Mouse (Mus musculus): ENCODE measurements around the gene Moap1. TPM values are rescaled to one million over a fixed set of nuclear protein-coding genes. Genes with fewer than 3 reads are reported as not detected.

Gene Moap1
- total and polyA plus RNA-seq, 3 experiments, result 8.2 to 8.4 TPM; not detected in 1

- Histone ChIP-seq H3K36me3 (ENCODE audit: control insufficient read depth in 1 of 2, insufficient read depth in 2 of 2, low read length in 2 of 2) (peaks cover 0 to 5% of the 10 kb centered on the region in 2 experiments; a peak in 2 of 4 replicates), H3K9me3 (replicated peaks; ENCODE audit: insufficient read depth, low read length) (no peaks in the 10 kb centered on the region), H3K27me3 (ENCODE audit: control insufficient read depth in 1 of 2, insufficient read depth in 2 of 2, low read length in 2 of 2) (no peaks in the 10 kb centered on the region), H3K27ac (ENCODE audit: control insufficient read depth, low read depth, low read length) (no peak overlapping the region), H3K4me1 (ENCODE audit: control insufficient read depth in 1 of 2, insufficient read depth in 2 of 2, low read length in 2 of 2) (peaks cover 9 to 20% of the 10 kb centered on the region in 2 experiments), H3K9ac (ENCODE audit: control insufficient read depth, low read depth, low read length, poor library complexity, severe bottlenecking) (no peak overlapping the region), H3K79me2 (ENCODE audit: control insufficient read depth, insufficient read depth, low read length, poor library complexity) (peaks cover 14% of the 10 kb centered on the region), H3K4me3 (ENCODE audit: control insufficient read depth in 1 of 2, insufficient read depth in 1 of 2, low read depth in 2 of 2, low read length in 2 of 2) (no peak overlapping the region)
- no peak for TF ChIP-seq MXI1 (IDR thresholded peaks at IDR 0.05; ENCODE audit: low read depth, low read length)
- no peak for TF ChIP-seq TCF12 (IDR thresholded peaks at IDR 0.05; ENCODE audit: low read depth, low read length)
- no peak for TF ChIP-seq POLR2AphosphoS2 (IDR thresholded peaks at IDR 0.05; ENCODE audit: low read length)
- TF ChIP-seq TAL1 (IDR thresholded peaks at IDR 0.05; ENCODE audit: low read length), result no peak
- TF ChIP-seq UBTF (IDR thresholded peaks at IDR 0.05; ENCODE audit: borderline replicate concordance, insufficient read depth, low read depth, low read length), result no peak
- TF ChIP-seq GATA1 (IDR thresholded peaks at IDR 0.05; ENCODE audit: low read depth, low read length), result no peak
- TF ChIP-seq KAT2A (conservative IDR thresholded peaks at IDR 0.05; ENCODE audit: low read depth, low read length), result no peak
- no peak for TF ChIP-seq TBP (IDR thresholded peaks at IDR 0.05; ENCODE audit: low read depth, low read length)
- no peak for TF ChIP-seq JUND (IDR thresholded peaks at IDR 0.05; ENCODE audit: low read depth, low read length)
- TF ChIP-seq GABPA (IDR thresholded peaks at IDR 0.05; ENCODE audit: low read depth, low read length), result no peak
- no peak for TF ChIP-seq HCFC1 (IDR thresholded peaks at IDR 0.05; ENCODE audit: low read depth, low read length)
- TF ChIP-seq MEF2A (IDR thresholded peaks at IDR 0.05; ENCODE audit: extremely low read depth, insufficient replicate concordance, low read depth, low read length, poor library complexity, severe bottlenecking), result no peak
- TF ChIP-seq EP300 (IDR thresholded peaks at IDR 0.05; ENCODE audit: low read depth in 1 of 2, low read length in 2 of 2), result no peak
- TF ChIP-seq USF2 (IDR thresholded peaks at IDR 0.05; ENCODE audit: borderline replicate concordance in 1 of 2, insufficient read depth in 1 of 2, low read depth in 1 of 2, low read length in 2 of 2), result no peak
- no peak for TF ChIP-seq ZKSCAN1 (IDR thresholded peaks at IDR 0.05; ENCODE audit: low read depth, low read length)
- TF ChIP-seq POLR2AphosphoS5 (IDR thresholded peaks at IDR 0.05; ENCODE audit: borderline replicate concordance, low read depth, low read length), result no peak
- TF ChIP-seq E2F4 (IDR thresholded peaks at IDR 0.05; ENCODE audit: borderline replicate concordance, low read depth, low read length), result no peak
- TF ChIP-seq BHLHE40 (IDR thresholded peaks at IDR 0.05; ENCODE audit: borderline replicate concordance, low read depth, low read length), result no peak
- peak; percentile 25 for DNase-seq (ENCODE audit: low read depth, low spot score)
Observed at GRCm38 (mm10) chr12:102706833-102707463, 36.5 kb downstream of the Moap1 start.
